7 mouse cellular contexts compared by ENCODE assay signal in genomic region chr2:62654519-62655338, GRCm38 (mm10). TPM values are rescaled to one million over a fixed set of nuclear protein-coding genes. Genes with fewer than 3 reads are reported as not detected.
DNase-seq lines count a peak whose midpoint lies in the region; ATAC-seq and TF ChIP-seq lines count a peak whose summit lies in the region.

No protein-coding gene starts in this region.

- no peak overlapping the region for H3K4me3 ChIP-seq in CH12.LX (replicated peaks in 1 of 3; ENCODE audit: low read depth in 2 of 3, low read length in 2 of 3, poor library complexity in 1 of 3)
- no peak overlapping the region for H3K4me3 ChIP-seq in hindbrain, embryonic 11.5 days (ENCODE audit: low read depth, low read length)

- POLR2A ChIA-PET in Patski (lab: Charles Lee), result no interaction called here

- H3K4me2 ChIP-seq in CH12.LX (ENCODE audit: insufficient read depth, low read depth, poor library complexity, severe bottlenecking), result no peak overlapping the region
- no peak overlapping the region for H3K4me2 ChIP-seq in hindbrain, embryonic 11.5 days (replicated peaks; ENCODE audit: low read depth, low read length)

- no peaks in the 10 kb centered on the region for H3K9me3 ChIP-seq in CH12.LX (replicated peaks; ENCODE audit: low read length)
- H3K9me3 ChIP-seq in hindbrain, embryonic 11.5 days (ENCODE audit: control insufficient read depth, low read length), result no peaks in the 10 kb centered on the region

- TF ChIP-seq POLR2A in CH12.LX (IDR thresholded peaks at IDR 0.05; ENCODE audit: low read depth, low read length), result no peak

- in situ Hi-C loops in CH12.LX (cut with MboI; ENCODE audit: low pct_ligation_motif_present, low pct_unique_long_range_greater_than_20kb, low sequenced_read_pairs) (no loop called here), Patski (cut with MboI; ENCODE audit: low pct_unique_long_range_greater_than_20kb) (no loop called here)

- peak; percentile 95 for ATAC-seq in Patski
- ATAC-seq in hindbrain, embryonic 11.5 days (ENCODE audit: low FRiP score), result peak; percentile 76

- dilution Hi-C loops in CH12.LX (cut with MboI; ENCODE audit: extremely low pct_ligation_motif_present, extremely low pct_unique_long_range_greater_than_20kb, low sequenced_read_pairs), result no loop called here

- TF ChIP-seq RAD21 in CH12.LX (IDR thresholded peaks at IDR 0.05; ENCODE audit: low read depth, low read length), result peak; percentile 80

- TF ChIP-seq EP300 in CH12.LX (IDR thresholded peaks at IDR 0.05; ENCODE audit: low read length), result no peak

- TF ChIP-seq CTCF in CH12.LX (conservative IDR thresholded peaks at IDR 0.05 in 1 of 2, IDR thresholded peaks at IDR 0.05 in 1 of 2; ENCODE audit: low read depth in 2 of 2, low read length in 2 of 2) (peak; percentile 37 to 82; a peak in 3 of 4 replicates), Patski (IDR thresholded peaks at IDR 0.05) (peak; percentile 71)

- no peaks in the 10 kb centered on the region for H3K79me2 ChIP-seq in CH12.LX (replicated peaks; ENCODE audit: control insufficient read depth, extremely low read depth, insufficient read depth, poor library complexity, severe bottlenecking)

- DNase-seq in CH12.LX (ENCODE audit: extremely low read depth) (peak; percentile 76), Patski (ENCODE audit: low read depth, low spot score) (no peak)
- peak; percentile 68 for DNase-seq in embryo, embryonic 11 days
- peak; percentile 69 for DNase-seq in hindbrain, embryonic 11.5 days (ENCODE audit: low spot score)
- DNase-seq in layer of hippocampus, adult 18-20 months (ENCODE audit: low spot score in 2 of 2), result peak; percentile 49 to 87
- peak; percentile 63 for DNase-seq in lung, postnatal 10 days
- peak; percentile 84 to 85 for DNase-seq in right cerebral cortex, postnatal 10 days (ENCODE audit: low spot score in 2 of 2)

- H3K27me3 ChIP-seq in CH12.LX (replicated peaks) (no peaks in the 10 kb centered on the region), Patski (no peaks in the 10 kb centered on the region)
- no peaks in the 10 kb centered on the region for H3K27me3 ChIP-seq in hindbrain, embryonic 11.5 days (ENCODE audit: control insufficient read depth, insufficient read depth, low read length)

- H3K27ac ChIP-seq in CH12.LX (ENCODE audit: insufficient read depth, low read depth), result no peak overlapping the region
- no peak overlapping the region for H3K27ac ChIP-seq in hindbrain, embryonic 11.5 days (ENCODE audit: low read depth, low read length)

- H3K9ac ChIP-seq in CH12.LX (ENCODE audit: insufficient read depth, low read depth), result no peak overlapping the region
- no peak overlapping the region for H3K9ac ChIP-seq in hindbrain, embryonic 11.5 days (ENCODE audit: low read depth, low read length)

- no peaks in the 10 kb centered on the region for H3K4me1 ChIP-seq in CH12.LX (ENCODE audit: control insufficient read depth in 1 of 2, insufficient read depth in 2 of 2)
- no peaks in the 10 kb centered on the region for H3K4me1 ChIP-seq in hindbrain, embryonic 11.5 days (replicated peaks; ENCODE audit: control insufficient read depth, insufficient read depth, low read length)

- H3K36me3 ChIP-seq in CH12.LX (replicated peaks in 1 of 2; ENCODE audit: control insufficient read depth in 1 of 2, insufficient read depth in 1 of 2, low read length in 1 of 2), result no peaks in the 10 kb centered on the region
- H3K36me3 ChIP-seq in hindbrain, embryonic 11.5 days (ENCODE audit: control insufficient read depth, insufficient read depth, low read length), result no peaks in the 10 kb centered on the region

- WGBS in hindbrain, embryonic 11.5 days, result 50% methylated on average over 7 of the region's 7 CpGs

- CTCF ChIA-PET in Patski (lab: Charles Lee), result interaction anchor here (1.0 to 2.4 kb wide), 3 partner anchors 10 to 57 kb away, joined by 3 to 10 read pairs (median 5); partner anchors contain the start of gene Gca

TF ChIP-seq in CH12.LX, 34 proteins besides CTCF, POLR2A, EP300 and RAD21:
- no peak for TF ChIP-seq MXI1 (IDR thresholded peaks at IDR 0.05; ENCODE audit: low read depth, low read length)
- no peak for TF ChIP-seq MAFK (IDR thresholded peaks at IDR 0.05; ENCODE audit: insufficient replicate concordance, low read length)
- TF ChIP-seq RCOR1 (conservative IDR thresholded peaks at IDR 0.05; ENCODE audit: low read depth, low read length), result no peak
- TF ChIP-seq NRF1 (IDR thresholded peaks at IDR 0.05; ENCODE audit: low read depth, low read length), result no peak
- peak; percentile 75 for TF ChIP-seq SMC3 (IDR thresholded peaks at IDR 0.05; ENCODE audit: low read depth, low read length)
- no peak for TF ChIP-seq MAZ (IDR thresholded peaks at IDR 0.05; ENCODE audit: low read depth, low read length)

RNA-seq across cellular contexts. Expression of gene Ifih1, which starts 8.7 kb away (rescaled TPM):
- 1.6 and 2.0 TPM in 2 replicates for total RNA-seq in CH12.LX (2012; rRNA removed)
- total RNA-seq in CH12.LX (2014; rRNA removed), result 2.2 and 2.5 TPM in 2 replicates
- polyA plus RNA-seq in CH12.LX (2012; ENCODE audit: insufficient read length, low read depth), result 3.6 and 4.5 TPM in 2 replicates
- 3.2 TPM for polyA plus RNA-seq in Patski (2021)
- 1.2 and 1.9 TPM in 2 replicates for polyA plus RNA-seq in hindbrain, embryonic 11.5 days (2014; fragmentation: Nextera tagmentation; extraction: Ambion mirVana)
- total RNA-seq in layer of hippocampus, adult 18-20 months (2021), result 1 to 10 TPM; 2.4 to 2.9 TPM

RNA-seq across cellular contexts. Expression of gene Gca, which starts 9.4 kb away (rescaled TPM):
- total RNA-seq in CH12.LX (2012; rRNA removed) (4.7 and 5.2 TPM in 2 replicates), CH12.LX (2014; rRNA removed) (1.7 and 4.2 TPM in 2 replicates)
- polyA plus RNA-seq in CH12.LX (2012; ENCODE audit: insufficient read length, low read depth) (10.1 and 10.9 TPM in 2 replicates), Patski (2021) (7.6 TPM)
- 2.2 and 2.8 TPM in 2 replicates for polyA plus RNA-seq in hindbrain, embryonic 11.5 days (2014; fragmentation: Nextera tagmentation; extraction: Ambion mirVana)
- total RNA-seq in layer of hippocampus, adult 18-20 months (2021), result 10 to 100 TPM; 11.4 to 13.2 TPM
